Mouse (Mus musculus): ENCODE data around the gene Dip2b.

DNA sequence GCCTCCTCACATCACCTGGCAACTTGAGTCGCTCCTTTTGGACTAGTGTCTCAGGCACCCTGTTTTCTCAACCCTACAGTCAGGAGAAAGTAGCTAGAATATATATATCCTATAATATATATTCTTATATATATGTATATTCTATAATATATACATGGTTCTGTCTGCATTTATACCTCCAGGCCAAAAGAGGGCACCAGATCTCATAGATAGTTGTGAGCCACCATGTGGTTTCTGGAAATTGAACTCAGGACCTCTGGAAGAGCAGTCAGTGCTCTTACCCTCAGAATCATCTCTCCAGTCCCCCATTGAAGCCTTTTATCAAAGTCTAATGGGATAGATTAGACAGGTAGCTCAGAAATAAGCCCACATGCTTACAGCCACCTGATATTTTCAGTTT is 17.3 kb upstream of the Dip2b start:
- TF ChIP-seq POLR2A (IDR thresholded peaks at IDR 0.05; ENCODE audit: extremely low read depth, insufficient read depth, low read length), result no peak
- TF ChIP-seq CTCF (IDR thresholded peaks at IDR 0.05; ENCODE audit: low read depth, low read length), result no peak
